Mouse (Mus musculus): ENCODE data around the gene Tgm1. TPM values are rescaled to one million over a fixed set of nuclear protein-coding genes. Genes with fewer than 3 reads are reported as not detected.

The Tgm1 gene
- total RNA-seq, 2 experiments from 2014 or later = 0.16 to 0.18 TPM

GRCm38 (mm10) chr14:55677615-55678014, 36.1 kb downstream of the Tgm1 start:
- DNase-seq (ENCODE audit: low spot score in 2 of 2) = no peak

DNA sequence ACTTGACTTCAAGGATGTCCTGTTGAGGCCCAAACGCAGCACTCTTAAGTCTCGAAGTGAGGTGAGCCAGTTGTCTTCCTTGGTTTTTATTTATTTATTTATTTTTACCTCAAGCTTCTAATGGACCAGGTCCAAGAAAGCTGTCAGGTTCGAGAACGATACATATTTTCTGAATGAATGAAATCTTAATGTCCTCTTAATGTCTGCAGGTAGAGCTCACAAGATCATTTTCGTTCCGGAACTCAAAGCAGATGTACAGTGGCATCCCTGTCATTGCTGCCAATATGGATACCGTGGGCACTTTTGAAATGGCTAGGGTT, 41.0 kb downstream of the Tgm1 start:
- no peak for DNase-seq (ENCODE audit: low spot score in 2 of 2)

DNA sequence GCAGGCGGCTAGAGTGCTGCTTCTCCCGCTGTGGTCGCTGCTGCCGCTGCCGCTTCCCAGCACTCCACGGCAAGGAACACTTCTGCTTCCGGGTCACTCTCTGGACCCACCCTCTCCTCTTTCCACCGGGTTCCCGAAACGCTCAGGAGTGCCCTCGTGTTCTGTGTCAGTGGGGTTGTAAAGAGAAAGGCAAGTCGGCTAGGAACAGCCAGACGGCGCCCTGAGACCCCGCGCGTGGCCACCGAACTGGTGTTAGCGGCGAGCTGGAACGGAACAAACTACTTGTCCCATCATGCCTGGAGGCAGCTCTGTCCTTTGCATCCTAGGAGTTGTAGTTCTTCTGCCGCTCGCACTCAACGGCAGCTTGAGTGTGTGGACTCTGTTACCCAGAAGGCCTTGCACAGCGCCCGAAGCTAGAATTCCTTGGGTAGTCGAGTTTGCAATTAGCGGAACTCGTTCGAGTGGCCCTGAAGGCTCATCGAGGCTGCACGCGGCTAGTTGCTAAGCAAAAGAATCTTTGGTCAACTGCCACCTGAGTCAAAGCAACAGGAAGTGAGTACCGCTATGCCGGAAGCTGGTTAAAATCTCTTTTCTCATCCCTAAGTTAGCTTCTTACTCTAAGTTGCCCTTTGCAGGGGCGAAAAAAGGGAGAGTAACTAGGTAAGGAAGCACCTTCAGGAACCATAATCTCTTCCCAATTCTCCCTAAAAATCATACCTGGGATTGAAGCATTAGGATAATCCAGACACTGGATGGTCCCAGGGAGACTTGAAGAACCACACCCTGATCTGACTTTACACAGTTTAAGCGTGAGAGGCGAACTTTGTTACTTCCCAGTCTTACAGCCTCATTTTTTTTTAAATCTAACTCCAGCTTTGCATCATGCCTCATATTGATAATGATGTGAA, 41.6 kb downstream of the Tgm1 start, which contains the start of the genes Gmpr2 and Nedd8:
TSS of gene Gmpr2 (plus strand) at position 109 of the 908 bp plus-strand sequence.
TSS of gene Nedd8 (minus strand) at position 292 of the 908 bp plus-strand sequence.
- peak; percentile 88 to 90 for DNase-seq (ENCODE audit: low spot score in 2 of 2)

DNA sequence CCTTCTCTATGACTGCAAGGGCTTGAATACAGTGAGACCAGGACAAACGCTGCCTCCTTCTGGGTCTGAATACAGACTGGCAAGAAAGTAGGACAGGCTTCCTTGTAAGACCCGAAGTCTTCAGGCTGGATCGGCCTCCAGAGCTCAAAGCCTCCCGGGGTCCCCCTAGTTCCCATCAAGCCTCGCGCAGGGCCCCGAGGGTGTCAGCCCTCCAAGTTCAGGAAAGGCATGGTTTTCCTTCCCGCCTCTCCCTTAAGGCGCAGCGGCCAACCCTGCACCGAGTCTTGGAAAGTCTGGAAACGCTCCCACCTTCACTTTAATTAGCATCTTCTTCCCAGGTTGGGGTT, 42.3 kb downstream of the Tgm1 start:
- no peak for DNase-seq (ENCODE audit: low spot score in 2 of 2)

GRCm38 (mm10) chr14:55660636-55661035, 53.1 kb downstream of the Tgm1 start:
- DNase-seq (ENCODE audit: low spot score in 2 of 2) = no peak

- peak; percentile 76 to 83 for DNase-seq (ENCODE audit: low spot score in 2 of 2)
Observed at GRCm38 (mm10) chr14:55659960-55660573, 53.7 kb downstream of the Tgm1 start, which contains the start of gene Mdp1. Gene Mdp1, minus strand, starts transcription at chr14:55660508.

DNA sequence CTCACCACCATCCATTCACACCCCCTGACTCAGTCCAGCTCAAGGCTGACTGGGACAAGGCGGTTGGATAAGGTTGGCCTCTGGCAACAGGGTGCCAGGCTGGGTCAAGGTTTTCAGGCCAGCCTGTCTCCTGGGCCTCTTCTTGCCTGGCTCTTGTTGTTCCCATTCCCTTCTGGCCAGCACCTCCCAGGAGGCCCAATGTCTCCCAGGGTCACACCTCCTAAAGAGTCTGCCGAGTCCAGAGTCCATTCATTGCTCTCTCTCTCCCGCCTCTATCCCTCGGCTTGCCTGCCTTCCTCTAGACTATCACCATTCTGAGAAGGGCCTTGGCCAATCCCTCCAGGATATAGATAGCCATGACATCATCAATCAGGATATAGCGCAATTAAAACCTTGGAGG, 55.7 kb downstream of the Tgm1 start:
- DNase-seq (ENCODE audit: low spot score in 2 of 2) = no peak

DNA sequence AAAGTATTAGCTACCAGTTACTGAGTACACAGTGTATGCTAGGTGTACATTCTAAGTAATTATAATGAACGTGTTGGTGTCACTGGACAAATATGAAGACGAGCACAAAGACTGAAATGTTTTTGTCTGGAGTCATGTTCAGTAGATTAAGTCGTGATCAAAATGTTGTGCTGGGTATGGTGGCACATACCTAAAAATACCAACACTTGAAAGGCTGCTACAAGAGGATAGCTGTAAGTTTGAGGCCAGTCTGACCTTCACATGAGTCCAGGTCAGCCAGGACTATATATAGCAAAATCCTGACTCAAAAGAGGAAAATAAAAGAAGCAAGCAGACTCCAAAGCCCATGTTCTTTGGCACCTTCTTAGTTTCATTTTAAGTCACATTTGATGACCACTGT, 56.8 kb downstream of the Tgm1 start:
- no peak for DNase-seq (ENCODE audit: low spot score in 2 of 2)

DNA sequence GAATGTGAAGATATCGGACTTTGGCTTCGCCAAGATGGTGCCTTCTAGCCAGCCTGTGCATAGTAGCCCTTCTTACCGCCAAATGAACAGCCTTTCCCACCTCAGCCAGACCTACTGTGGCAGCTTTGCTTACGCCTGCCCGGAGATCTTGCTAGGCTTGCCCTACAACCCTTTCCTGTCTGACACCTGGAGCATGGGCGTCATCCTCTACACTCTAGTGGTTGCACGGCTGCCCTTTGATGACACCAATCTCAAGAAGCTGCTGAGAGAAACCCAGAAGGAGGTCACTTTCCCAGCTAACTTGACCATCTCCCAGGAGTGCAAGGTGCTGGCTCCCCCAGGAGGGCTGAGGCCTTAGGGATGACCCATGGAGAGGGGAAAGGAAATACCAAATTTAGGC, 62.2 kb downstream of the Tgm1 start:
- DNase-seq (ENCODE audit: low spot score in 2 of 2) = no peak

Other genes with a start within 250 kb of the Tgm1 start
- gene Dhrs4, start 235.2 kb downstream of the Tgm1 start, total RNA-seq (2021) = 10 to 100 TPM; 16.5 to 17.7 TPM
- 100 to 1,000 TPM; 106 to 144 TPM for gene Carmil3, start 223.3 kb downstream of the Tgm1 start, total RNA-seq (2021)
- 100 to 1,000 TPM; 306 to 335 TPM for gene Cpne6, start 203.5 kb downstream of the Tgm1 start, total RNA-seq (2021)
- gene Nrl, start 188.9 kb downstream of the Tgm1 start, total RNA-seq (2021) = under 1 TPM; 0.34 to 0.76 TPM
- gene Pck2, start 173.7 kb downstream of the Tgm1 start, total RNA-seq (2021) = 10 to 100 TPM; 20.4 to 21.4 TPM
- 10 to 100 TPM; 61.3 to 66.7 TPM for gene Dcaf11, start 153.9 kb downstream of the Tgm1 start, total RNA-seq (2021)
- 1 to 10 TPM in 1 of 2 experiments, not detected in 1; 1.2 TPM for gene A730061H03Rik, start 153.5 kb downstream of the Tgm1 start, total RNA-seq (2021)
- gene Fitm1, start 138.3 kb downstream of the Tgm1 start, total RNA-seq (2021) = not detected
- gene Psme1, start 135.8 kb downstream of the Tgm1 start, total RNA-seq (2021) = 10 to 100 TPM; 87.3 to 91.8 TPM
- gene Emc9, start 128.6 kb downstream of the Tgm1 start, total RNA-seq (2021) = 10 to 100 TPM; 50.2 to 54.6 TPM
- 10 to 100 TPM; 54.0 to 62.7 TPM for gene Psme2, start 122.8 kb downstream of the Tgm1 start, total RNA-seq (2021)
- gene Rnf31, start 122.2 kb downstream of the Tgm1 start, total RNA-seq (2021) = 10 to 100 TPM; 35.6 to 37.2 TPM
- 10 to 100 TPM; 11.1 to 13.0 TPM for gene Irf9, start 110.4 kb downstream of the Tgm1 start, total RNA-seq (2021)
- gene Rec8, start 95.9 kb downstream of the Tgm1 start, total RNA-seq (2021) = 1 to 10 TPM; 1.4 to 2.3 TPM
- gene Ipo4, start 78.0 kb downstream of the Tgm1 start, total RNA-seq (2021) = 100 to 1,000 TPM; 131 to 145 TPM
- 1 to 10 TPM; 3.0 to 6.1 TPM for gene Gm49378, start 76.0 kb downstream of the Tgm1 start, total RNA-seq (2021)
- gene Tm9sf1, start 70.1 kb downstream of the Tgm1 start, total RNA-seq (2021) = 10 to 100 TPM; 42.0 to 55.9 TPM
- 1 to 10 TPM; 1.3 to 1.5 TPM for gene Tssk4, start 63.7 kb downstream of the Tgm1 start, total RNA-seq (2021)
- gene Mdp1, start 53.4 kb downstream of the Tgm1 start, total RNA-seq (2021) = 10 to 100 TPM; 47.8 to 50.0 TPM
- 10 to 100 TPM; 29.1 TPM for gene Gmpr2, start 42.0 kb downstream of the Tgm1 start, total RNA-seq (2021)
- 100 to 1,000 TPM; 320 to 339 TPM for gene Nedd8, start 41.8 kb downstream of the Tgm1 start, total RNA-seq (2021)
- gene Tinf2, start 32.1 kb downstream of the Tgm1 start, total RNA-seq (2021) = 10 to 100 TPM; 18.4 to 23.9 TPM
- gene Rabggta, start 8.3 kb upstream of the Tgm1 start, total RNA-seq (2021) = 10 to 100 TPM; 42.0 to 54.1 TPM
- 100 to 1,000 TPM; 103 to 110 TPM for gene Dhrs1, start 31.8 kb upstream of the Tgm1 start, total RNA-seq (2021)
- gene Nop9, start 31.8 kb upstream of the Tgm1 start, total RNA-seq (2021) = 10 to 100 TPM; 16.4 to 17.1 TPM
- under 1 TPM; 0.47 to 0.89 TPM for gene Cideb, start 44.5 kb upstream of the Tgm1 start, total RNA-seq (2021)
- under 1 TPM; 0.45 to 0.64 TPM for gene Ltb4r2, start 47.5 kb upstream of the Tgm1 start, total RNA-seq (2021)
- gene Ltb4r1, start 52.0 kb upstream of the Tgm1 start, total RNA-seq (2021) = under 1 TPM; 0.62 to 0.69 TPM
- gene Adcy4, start 70.2 kb upstream of the Tgm1 start, total RNA-seq (2021) = 1 to 10 TPM; 6.7 to 9.0 TPM
- gene Ripk3, start 74.9 kb upstream of the Tgm1 start, total RNA-seq (2021) = 1 to 10 TPM in 1 of 2 experiments, under 1 TPM in 1; 0.78 to 2.2 TPM
- gene Nfatc4, start 109.2 kb upstream of the Tgm1 start, total RNA-seq (2021) = 1 to 10 TPM; 3.9 to 5.8 TPM
- gene Nynrin, start 140.1 kb upstream of the Tgm1 start, total RNA-seq (2021) = 10 to 100 TPM; 17.0 to 17.3 TPM
- gene Cbln3, start 170.5 kb upstream of the Tgm1 start, total RNA-seq (2021) = 1 to 10 TPM in 1 of 2 experiments, under 1 TPM in 1; 0.62 to 1.0 TPM
- gene Khnyn, start 171.0 kb upstream of the Tgm1 start, total RNA-seq (2021) = 10 to 100 TPM; 11.8 to 13.4 TPM
- 10 to 100 TPM; 80.5 to 87.8 TPM for gene Sdr39u1, start 186.4 kb upstream of the Tgm1 start, total RNA-seq (2021)
- under 1 TPM in 1 of 2 experiments, not detected in 1; 0.34 TPM for gene Cma1, start 230.7 kb upstream of the Tgm1 start, total RNA-seq (2021)
- not detected for gene Cma2, start 237.1 kb upstream of the Tgm1 start, total RNA-seq (2021)